In genomic region chr1:51746711-51747240, GRCm38 (mm10) we compare ENCODE assay signal across 16 mouse cellular contexts.
A peak's percentile ranks its signal among the peaks of the same experiment; 100 is the strongest.
DNase-seq lines count a peak whose midpoint lies in the region; TF ChIP-seq lines count a peak whose summit lies in the region.
"Had no signal": no experiment of that assay in that cellular context is flagged by ENCODE, and none has a peak within 500 bp of the region (broad histone marks: within the 10 kb centered on the region; RNA-seq: fewer than 3 reads in every experiment).

No protein-coding gene starts in this region.

- DNase-seq in gastrocnemius, adult 2 months: no peak
- DNase-seq in gastrocnemius, postnatal 25 days: no peak
- no peak for DNase-seq in layer of hippocampus, adult 2 months (ENCODE audit: low spot score in 2 of 2)
- DNase-seq in layer of hippocampus, adult 8-10 months (ENCODE audit: low spot score in 2 of 2): no peak
- peak; percentile 71 for DNase-seq in ES-CJ7 (ENCODE audit: low read depth, low spot score)
- DNase-seq in left cerebral cortex, adult 18-20 months (ENCODE audit: low spot score in 2 of 2): no peak
- DNase-seq in right cerebral cortex, adult 18-20 months: no peak
- DNase-seq: cerebellum, adult 11 months; cerebellum, postnatal 10 days; kidney, adult 8-10 months; liver, postnatal 0 days; thymus, adult 2 months had no signal

- no peak for TF ChIP-seq CTCF in gastrocnemius, adult 2 months (IDR thresholded peaks at IDR 0.05)
- no peak for TF ChIP-seq CTCF in layer of hippocampus, adult 2 months (conservative IDR thresholded peaks at IDR 0.05)

- no peak for TF ChIP-seq POLR2A in myocyte (IDR thresholded peaks at IDR 0.05; ENCODE audit: insufficient read length, low read depth)

- intact Hi-C loops in gastrocnemius, adult 2 months (cut with DNase I): no loop called here

- H3K27me3 ChIP-seq in myocyte (ENCODE audit: control insufficient read depth, insufficient read depth, insufficient read length): no peaks in the 10 kb centered on the region
- H3K27me3 ChIP-seq: embryonic facial prominence, embryonic 13.5 days; megakaryocyte, embryonic 14.5 days; neural tube, embryonic 13.5 days had no signal

- no peaks in the 10 kb centered on the region for H3K79me2 ChIP-seq in myocyte (ENCODE audit: control insufficient read depth, insufficient read depth)

- H3ac ChIP-seq in myocyte (ENCODE audit: control insufficient read depth, insufficient read length): no peak overlapping the region

- no peaks in the 10 kb centered on the region for H3K36me3 ChIP-seq in myocyte (ENCODE audit: control insufficient read depth, insufficient read depth)

- H3K4me2 ChIP-seq in myocyte (ENCODE audit: low read depth): peak overlapping the region; percentile 69
- H3K4me2 ChIP-seq: neural tube, embryonic 13.5 days had no signal

- H3K4me3 ChIP-seq in gastrocnemius, adult 2 months: no peak overlapping the region
- no peak overlapping the region for H3K4me3 ChIP-seq in layer of hippocampus, adult 2 months
- no peak overlapping the region for H3K4me3 ChIP-seq in myocyte
- H3K4me3 ChIP-seq: embryonic facial prominence, embryonic 13.5 days; megakaryocyte, embryonic 14.5 days; neural tube, embryonic 13.5 days had no signal

- peak overlapping the region; percentile 56 for H3K27ac ChIP-seq in gastrocnemius, adult 2 months
- 0 out of 2 replicates have a peak overlapping the region, but pooled peaks have one; percentile 36 for H3K27ac ChIP-seq in layer of hippocampus, adult 2 months
- H3K27ac ChIP-seq: neural tube, embryonic 13.5 days had no signal

TF ChIP-seq in myocyte, 11 proteins besides CTCF, POLR2A, EP300 and RAD21:
- TF ChIP-seq TCF3 (IDR thresholded peaks at IDR 0.05; ENCODE audit: insufficient read length, low read depth): no peak
- no peak for TF ChIP-seq E2F4 (IDR thresholded peaks at IDR 0.05; ENCODE audit: insufficient read depth)
- no peak for TF ChIP-seq USF1 (IDR thresholded peaks at IDR 0.05; ENCODE audit: low read depth)
- no peak for TF ChIP-seq MYOG (IDR thresholded peaks at IDR 0.05; ENCODE audit: control insufficient read depth in 1 of 3, insufficient read depth in 1 of 3, insufficient read length in 2 of 3, low read depth in 2 of 3)
- TF ChIP-seq CEBPB (IDR thresholded peaks at IDR 0.05; ENCODE audit: insufficient read depth, poor library complexity, severe bottlenecking): no peak
- TF ChIP-seq TCF12 (IDR thresholded peaks at IDR 0.05; ENCODE audit: insufficient read depth, poor library complexity, severe bottlenecking): no peak
- no peak for TF ChIP-seq SRF (IDR thresholded peaks at IDR 0.05; ENCODE audit: control insufficient read depth, insufficient read length, low read depth)
- TF ChIP-seq POLR2AphosphoS2 (IDR thresholded peaks at IDR 0.05; ENCODE audit: insufficient read length, low read depth): no peak
- TF ChIP-seq MYOD1 (IDR thresholded peaks at IDR 0.05; ENCODE audit: control insufficient read depth in 1 of 3, insufficient read length in 2 of 3, low read depth in 2 of 3): no peak
- TF ChIP-seq MAX (IDR thresholded peaks at IDR 0.05; ENCODE audit: low read depth): no peak
- no peak for TF ChIP-seq REST (IDR thresholded peaks at IDR 0.05; ENCODE audit: insufficient read depth, insufficient read length)
